Mouse (Mus musculus): ENCODE results near the gene Fli1.

Fli1 gene

GRCm38 (mm10) chr9:32408730-32409059 lies 134.0 kb downstream of the Fli1 start:
- DNase-seq (ENCODE audit: low spot score) = no peak

- peak; percentile 51 for DNase-seq (ENCODE audit: low spot score)
These were observed 137.3 kb downstream of the Fli1 start for GRCm38 (mm10) chr9:32405191-32405925.

- DNase-seq (ENCODE audit: low spot score) = no peak
These were observed 141.9 kb downstream of the Fli1 start for GRCm38 (mm10) chr9:32400662-32401161.

GRCm38 (mm10) chr9:32400212-32400611 lies 142.4 kb downstream of the Fli1 start:
- no peak for DNase-seq (ENCODE audit: low spot score)

- no peak for DNase-seq (ENCODE audit: low spot score)
These were observed 147.9 kb downstream of the Fli1 start for GRCm38 (mm10) chr9:32394761-32395161.

- DNase-seq (ENCODE audit: low spot score) = no peak
These were observed 149.9 kb downstream of the Fli1 start for GRCm38 (mm10) chr9:32392716-32393115.

GRCm38 (mm10) chr9:32391701-32392100 lies 151.0 kb downstream of the Fli1 start:
- no peak for DNase-seq (ENCODE audit: low spot score)

GRCm38 (mm10) chr9:32391092-32391491 lies 151.6 kb downstream of the Fli1 start:
- DNase-seq (ENCODE audit: low spot score) = no peak

- DNase-seq (ENCODE audit: low spot score) = no peak
These were observed 154.5 kb downstream of the Fli1 start for GRCm38 (mm10) chr9:32388120-32388519.

- DNase-seq (ENCODE audit: low spot score) = no peak
These were observed 157.8 kb downstream of the Fli1 start for GRCm38 (mm10) chr9:32384906-32385305.

GRCm38 (mm10) chr9:32376863-32377590 lies 165.6 kb downstream of the Fli1 start:
- no peak for DNase-seq (ENCODE audit: low spot score)

GRCm38 (mm10) chr9:32376031-32376430 lies 166.6 kb downstream of the Fli1 start:
- no peak for DNase-seq (ENCODE audit: low spot score)

GRCm38 (mm10) chr9:32373656-32374055 lies 169.0 kb downstream of the Fli1 start:
- no peak for DNase-seq (ENCODE audit: low spot score)

All from urinary bladder, postnatal 25 days (tissue).